Mouse (Mus musculus) small intestine, adult 2 months (tissue): ENCODE measurements around the gene Gm4871. TPM values are rescaled to one million over a fixed set of nuclear protein-coding genes. Genes with fewer than 3 reads are reported as not detected.
A peak's percentile ranks its signal among the peaks of the same experiment; 100 is the strongest.

ENCODE experiments used
- H3K27ac ChIP-seq: fragments of 200-500 bp; 2 replicates; pipeline ENCODE4 v1.5.1; 2012; ENCODE audit warnings: low read depth, low read length, control low read depth, inconsistent platforms; ENCODE audit not compliant: insufficient read depth
- H3K27me3 ChIP-seq: fragments of 200-500 bp; 2 replicates; pipeline ENCODE4 v1.6.1; 2012; ENCODE audit warnings: mild to moderate bottlenecking, moderate library complexity, low read length, inconsistent platforms; ENCODE audit not compliant: control insufficient read depth, insufficient read depth
- H3K36me3 ChIP-seq: fragments of 200-500 bp; 2 replicates; pipeline ENCODE4 v1.6.1; 2012; ENCODE audit warnings: mild to moderate bottlenecking, low read length, control low read depth, inconsistent platforms; ENCODE audit not compliant: control insufficient read depth, insufficient read depth
- H3K4me1 ChIP-seq: fragments of 200-500 bp; 2 replicates; pipeline ENCODE4 v1.6.1; 2012; ENCODE audit warnings: low read length, inconsistent platforms, mixed read lengths; ENCODE audit not compliant: control insufficient read depth, insufficient read depth, insufficient read length
- H3K4me3 ChIP-seq: fragments of 200-500 bp; 2 replicates; pipeline ENCODE4 v1.5.1; 2012; ENCODE audit warnings: low read depth, mild to moderate bottlenecking, control low read depth, inconsistent platforms, low read length, moderate library complexity
- CTCF ChIP-seq: fragments of 200-500 bp; IDR thresholded peaks from 2 replicates; pipeline ENCODE4 v1.5.1; 2012; ENCODE audit warnings: low read depth, mild to moderate bottlenecking, control low read depth, inconsistent platforms, low read length, moderate library complexity, mixed read lengths; ENCODE audit not compliant: insufficient replicate concordance, insufficient read length; ENCODE audit errors: extremely low read depth
- POLR2A ChIP-seq: fragments of 200-500 bp; IDR thresholded peaks from 2 replicates; pipeline ENCODE4 v1.6.1; 2012; ENCODE audit warnings: low read depth, mild to moderate bottlenecking, control low read depth, inconsistent platforms, low read length, moderate library complexity
- WGBS: fragments of 180-500 bp; shearing (Covaris S2); methylation state at CpG from one replicate; pipeline ENCODE4 v1.1.7; 2018; 5-methylcytosine and 5-hydroxymethylcytosine counted together
- polyA plus RNA-seq: library from polyadenylated mRNA; depleted of rRNA; stranded (reverse); fragments of >200 nt; gene quantifications from 2 replicates; pipeline ENCODE4 v1.2.3, GENCODE M21; 2012; rRNA removed

Gene Gm4871
- polyA plus RNA-seq, 1 experiment = not detected

DNA sequence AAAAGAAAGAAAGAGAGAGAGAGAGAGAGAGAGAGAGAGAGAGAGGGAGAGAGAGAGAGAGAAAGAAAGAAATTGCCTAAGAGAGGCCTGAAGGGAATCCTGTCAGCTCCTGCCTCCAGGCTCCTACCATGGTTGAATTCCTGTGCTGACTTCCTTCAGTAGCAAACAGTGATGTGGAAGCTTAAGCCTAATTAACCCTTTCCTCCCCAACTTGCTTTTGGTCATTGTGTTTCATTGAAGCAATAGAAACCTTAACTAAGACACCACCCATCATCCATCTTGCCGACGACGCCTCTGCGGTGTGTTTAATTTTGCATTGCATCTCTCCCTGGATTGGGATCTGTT, 43.5 kb downstream of the Gm4871 start:
- Histone ChIP-seq H3K4me3 (no peak overlapping the region), H3K4me1 (peaks cover 8% of the 10 kb centered on the region; the same call in 1 of the 2 replicates), H3K36me3 (no peaks in the 10 kb centered on the region), H3K27ac (no peak overlapping the region), H3K27me3 (no peaks in the 10 kb centered on the region)
- WGBS = 86% methylated on average over 4 of the region's 4 CpGs
- TF ChIP-seq CTCF (no peak), POLR2A (no peak)

DNA sequence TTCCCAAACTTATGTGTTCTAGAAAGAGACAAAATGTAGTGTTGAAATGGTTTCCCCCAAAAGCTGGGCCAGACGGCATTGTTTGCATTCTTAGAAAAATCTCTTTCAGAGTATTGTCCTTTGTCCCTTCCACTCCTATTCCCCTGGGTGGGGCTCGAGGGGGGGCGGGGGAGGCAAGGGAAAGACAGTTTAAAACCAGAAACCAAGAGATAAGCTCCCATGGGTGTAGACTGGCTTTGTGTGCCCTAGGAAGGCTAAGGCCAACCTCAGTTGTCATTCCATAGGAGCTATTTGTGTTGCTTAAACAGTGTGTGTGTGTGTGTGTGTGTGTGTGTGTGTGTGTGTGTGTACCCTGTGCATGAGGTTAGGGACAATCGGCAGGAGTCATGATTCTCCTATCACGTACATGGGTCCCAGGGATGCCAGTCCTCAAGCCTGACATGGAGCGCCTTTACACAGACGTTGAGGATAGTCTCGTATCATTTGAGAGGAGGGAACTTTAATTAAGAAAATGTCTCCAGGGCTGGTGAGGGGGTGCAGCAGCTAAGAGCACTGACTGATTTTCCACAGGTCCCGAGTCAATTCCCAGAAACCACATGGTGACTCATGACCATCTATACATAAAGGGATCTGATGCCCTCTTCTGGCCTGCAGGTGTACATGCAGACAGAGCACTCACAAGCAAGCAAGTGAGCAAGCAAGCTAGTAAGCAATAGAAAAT, 44.1 kb downstream of the Gm4871 start:
- 16% methylated on average over 9 of the region's 9 CpGs for WGBS
- TF ChIP-seq POLR2A (no peak), CTCF (peak; percentile 44; the same call in 1 of the 2 replicates)
- no peak overlapping the region for H3K4me3 ChIP-seq
- no peaks in the 10 kb centered on the region for H3K36me3 ChIP-seq
- no peaks in the 10 kb centered on the region for H3K27me3 ChIP-seq
- peak overlapping the region; percentile 3; the same call in 1 of the 2 replicates for H3K27ac ChIP-seq
- H3K4me1 ChIP-seq = peaks cover 8% of the 10 kb centered on the region; the same call in 1 of the 2 replicates

DNA sequence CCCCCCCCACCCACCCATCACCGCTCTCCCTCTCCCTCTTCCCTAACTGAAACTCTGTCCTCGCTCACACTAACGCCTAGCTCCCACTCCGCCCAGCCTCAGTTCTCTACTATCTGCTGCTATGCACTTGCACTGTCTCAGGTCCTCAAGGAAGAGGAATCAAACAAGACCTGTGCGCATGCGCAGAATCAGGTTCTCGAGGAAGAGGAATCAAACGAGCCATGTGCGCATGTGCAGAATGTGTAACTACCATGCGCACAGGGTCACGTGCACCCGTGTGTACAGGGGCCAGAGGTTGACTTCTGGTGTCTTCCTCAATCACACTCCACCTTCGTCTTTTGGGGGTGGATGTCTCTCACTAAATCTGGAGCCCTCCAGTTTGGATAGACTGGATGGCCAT, 45.0 kb downstream of the Gm4871 start:
- no peaks in the 10 kb centered on the region for H3K36me3 ChIP-seq
- WGBS = 88% methylated on average over 13 of the region's 13 CpGs
- peaks cover 8% of the 10 kb centered on the region; the same call in 1 of the 2 replicates for H3K4me1 ChIP-seq
- no peak overlapping the region for H3K27ac ChIP-seq
- no peak overlapping the region for H3K4me3 ChIP-seq
- TF ChIP-seq CTCF = no peak
- no peak for TF ChIP-seq POLR2A
- H3K27me3 ChIP-seq = no peaks in the 10 kb centered on the region

DNA sequence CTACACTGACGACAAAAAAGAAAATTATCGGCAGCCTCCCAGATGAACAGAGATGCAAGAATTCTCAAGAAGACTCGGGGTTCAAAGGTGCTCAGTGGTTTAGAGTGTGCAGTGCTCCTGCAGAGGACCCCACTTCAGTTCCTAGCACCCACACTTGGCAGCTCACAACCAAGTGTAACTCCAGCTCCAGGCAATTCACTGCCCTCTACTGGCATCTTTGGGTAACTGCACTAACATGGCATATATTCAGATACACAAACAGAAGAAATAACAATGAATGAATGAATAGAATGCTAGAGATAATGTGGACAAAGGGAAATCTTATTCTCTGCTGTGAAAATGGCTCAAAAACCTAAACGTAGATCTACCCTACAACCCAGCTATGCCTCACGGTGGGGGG, 47.7 kb downstream of the Gm4871 start:
- Histone ChIP-seq H3K36me3 (no peaks in the 10 kb centered on the region), H3K27me3 (no peaks in the 10 kb centered on the region), H3K27ac (no peak overlapping the region), H3K4me3 (no peak overlapping the region), H3K4me1 (peaks cover 3% of the 10 kb centered on the region; the same call in 1 of the 2 replicates)
- TF ChIP-seq POLR2A (no peak), CTCF (peak; percentile 27; the same call in 1 of the 2 replicates)
- WGBS = 98% methylated on average over 5 of the region's 5 CpGs

DNA sequence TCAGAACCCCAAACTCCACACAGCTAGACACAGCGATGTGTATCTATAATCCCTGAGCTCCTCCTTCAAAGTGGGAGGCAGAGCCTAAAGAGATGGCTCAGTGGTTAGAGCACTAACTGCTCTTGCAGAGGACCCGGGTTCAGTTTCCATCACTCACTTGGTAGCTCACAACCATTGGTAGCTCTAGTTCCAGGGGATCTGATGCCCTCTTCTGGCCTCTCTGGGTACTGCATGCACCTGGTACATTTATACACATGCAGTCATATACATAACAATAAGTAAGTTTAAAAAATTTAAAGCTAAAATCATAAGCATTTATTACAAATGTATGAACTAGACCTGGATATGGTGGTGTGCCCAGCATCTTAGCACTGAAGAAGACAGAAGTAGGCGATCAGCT, 49.3 kb downstream of the Gm4871 start:
- Histone ChIP-seq H3K4me1 (peaks cover 8% of the 10 kb centered on the region; the same call in 1 of the 2 replicates), H3K4me3 (no peak overlapping the region), H3K27ac (no peak overlapping the region), H3K27me3 (no peaks in the 10 kb centered on the region), H3K36me3 (no peaks in the 10 kb centered on the region)
- TF ChIP-seq POLR2A (no peak), CTCF (no peak)
- 96% methylated on average over 3 of the region's 3 CpGs for WGBS

Other genes starting within 250 kb of the Gm4871 start
- gene Smurf1, start 66.9 kb downstream of the Gm4871 start, polyA plus RNA-seq = 12.0 and 19.5 TPM in 2 replicates
- gene 1700018F24Rik, start 10.2 kb upstream of the Gm4871 start, polyA plus RNA-seq = not detected in 2 replicates
- gene Arpc1a, start 51.1 kb upstream of the Gm4871 start, polyA plus RNA-seq = 59.7 and 105 TPM in 2 replicates
- not detected in 2 replicates for gene Kpna7, start 51.3 kb upstream of the Gm4871 start, polyA plus RNA-seq
- 595 and 1,197 TPM in 2 replicates for gene Arpc1b, start 81.5 kb upstream of the Gm4871 start, polyA plus RNA-seq
- gene Pdap1, start 107.5 kb upstream of the Gm4871 start, polyA plus RNA-seq = 8.5 and 18.7 TPM in 2 replicates
- gene Bud31, start 107.6 kb upstream of the Gm4871 start, polyA plus RNA-seq = 28.1 and 52.8 TPM in 2 replicates
- gene Ptcd1, start 134.4 kb upstream of the Gm4871 start, polyA plus RNA-seq = 5.6 and 11.6 TPM in 2 replicates
- 11.6 and 23.2 TPM in 2 replicates for gene Cpsf4, start 134.5 kb upstream of the Gm4871 start, polyA plus RNA-seq
- gene Atp5j2, start 159.3 kb upstream of the Gm4871 start, polyA plus RNA-seq = 99.9 and 140 TPM in 2 replicates
- 1.5 and 2.9 TPM in 2 replicates for gene Zkscan14, start 169.1 kb upstream of the Gm4871 start, polyA plus RNA-seq
- gene Zkscan5, start 171.8 kb upstream of the Gm4871 start, polyA plus RNA-seq = 1.8 and 3.9 TPM in 2 replicates
- gene Zfp655, start 199.0 kb upstream of the Gm4871 start, polyA plus RNA-seq = 3.2 and 8.6 TPM in 2 replicates
- 7.9 and 16.4 TPM in 2 replicates for gene Zscan25, start 247.7 kb upstream of the Gm4871 start, polyA plus RNA-seq